Mouse (Mus musculus) embryo, embryonic 9.5 days (tissue): Measurements from ENCODE around the gene Nipa1.

Source experiments
- DNase-seq: peaks from one replicate; pipeline ENCODE4 v3.0.0-alpha.2; 2017; ENCODE audit errors: extremely low spot score

Nipa1 gene

DNA sequence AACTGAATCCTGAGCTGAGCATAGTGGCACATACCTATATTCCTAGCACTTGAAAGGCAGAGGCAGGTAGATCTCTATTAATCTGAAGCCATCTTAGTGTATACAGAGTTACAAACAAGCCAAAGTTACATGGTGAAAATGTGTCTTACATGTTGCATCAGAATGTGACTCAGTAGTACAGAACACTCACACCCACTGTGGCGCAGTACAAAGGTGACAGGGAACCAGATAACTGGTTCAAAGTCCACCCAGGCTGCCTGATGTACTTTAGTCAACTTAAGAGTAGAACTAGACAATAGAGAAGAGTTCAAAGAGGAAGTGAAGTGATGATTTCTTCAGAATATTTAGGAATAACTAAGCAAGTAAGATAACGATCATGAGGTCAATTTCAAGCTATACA is 84.7 kb downstream of the Nipa1 start:
- no peak for DNase-seq

DNA sequence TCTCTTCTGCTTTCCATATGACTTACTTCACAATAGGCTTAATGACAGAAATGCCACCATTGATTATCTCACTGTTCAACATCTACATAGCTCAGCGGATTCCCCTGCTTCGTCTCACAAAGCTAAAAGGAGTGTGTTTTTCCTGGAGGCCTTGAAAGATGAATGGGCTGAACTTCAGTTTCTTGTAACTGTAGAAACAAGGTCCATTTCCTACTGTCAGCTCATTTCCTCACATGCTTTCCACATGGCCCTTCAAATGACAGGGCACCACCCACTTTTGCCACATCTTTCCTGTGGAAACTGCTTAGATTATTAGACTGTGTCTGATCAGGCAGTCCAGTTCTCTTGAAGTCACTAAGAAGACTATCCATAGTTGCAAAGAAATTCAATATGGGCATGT is 91.1 kb downstream of the Nipa1 start:
- DNase-seq: no peak
